Mouse (Mus musculus) thymus, postnatal 25 days (tissue): ENCODE data around the gene Gm28230.
A peak's percentile ranks its signal among the peaks of the same experiment; 100 is the strongest.

ENCODE experiments used
- DNase-seq: peaks from one replicate; pipeline ENCODE4 v3.0.0; 2022

The Gm28230 gene

DNA sequence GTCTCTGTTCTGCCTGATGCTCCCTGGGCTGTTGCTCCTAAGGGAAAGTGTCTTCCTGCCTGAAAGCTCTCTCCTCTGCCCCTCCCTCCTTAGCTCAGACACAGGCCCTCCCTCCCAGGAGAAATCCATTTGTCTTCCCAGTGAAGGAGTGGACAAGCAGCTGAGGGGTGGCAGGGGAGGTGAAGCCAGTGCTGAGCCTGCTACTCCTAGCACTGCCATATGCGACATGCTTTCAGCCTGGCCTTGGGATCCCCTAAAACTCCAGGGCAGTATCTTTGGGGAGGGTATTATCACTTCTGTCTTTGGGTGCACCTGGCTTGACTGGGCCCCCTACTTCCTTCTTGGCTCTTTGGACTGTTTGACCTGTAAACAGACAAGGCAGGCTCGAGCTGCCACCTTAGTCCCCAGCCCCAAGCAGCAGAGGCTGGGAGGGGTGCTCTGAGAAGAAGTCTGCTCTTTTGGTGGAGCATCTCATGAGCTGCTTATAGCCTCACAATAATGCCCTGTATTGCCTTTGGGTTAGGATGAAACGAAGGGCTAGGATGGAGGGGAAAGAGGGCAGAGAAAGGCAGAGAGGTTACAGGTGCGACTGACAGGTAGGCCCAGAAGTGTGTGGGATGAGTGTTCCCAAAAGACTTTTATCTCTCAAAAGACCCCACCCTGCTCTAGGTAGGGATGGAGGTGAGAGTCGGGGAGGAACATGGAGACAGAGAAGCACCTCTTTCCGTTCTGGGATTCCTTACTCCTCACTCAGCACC lies 19.2 kb downstream of the Gm28230 start:
- DNase-seq: no peak

- DNase-seq: no peak
Measured at GRCm38 (mm10) chr2:74746298-74746921, 19.9 kb downstream of the Gm28230 start.

DNA sequence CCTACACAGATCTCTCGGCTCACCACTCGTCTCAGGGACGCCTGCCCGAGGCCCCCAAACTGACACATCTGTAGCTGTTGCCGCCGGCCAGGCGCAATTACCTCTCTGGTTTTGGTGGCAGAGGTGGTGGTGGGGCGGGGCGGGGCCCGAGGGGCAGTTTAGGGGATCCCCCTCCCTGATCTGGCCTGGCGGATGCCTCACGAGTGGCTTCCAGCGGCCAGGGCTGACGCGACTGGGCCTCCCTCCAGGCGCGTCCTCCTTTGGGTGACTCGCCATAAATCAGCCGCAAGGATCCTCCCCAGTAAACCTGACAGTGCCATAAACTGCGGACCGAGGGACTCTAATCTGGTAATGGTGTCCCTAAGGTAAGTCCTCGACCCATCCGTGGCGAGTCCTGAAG lies 20.5 kb downstream of the Gm28230 start:
- DNase-seq: no peak

DNA sequence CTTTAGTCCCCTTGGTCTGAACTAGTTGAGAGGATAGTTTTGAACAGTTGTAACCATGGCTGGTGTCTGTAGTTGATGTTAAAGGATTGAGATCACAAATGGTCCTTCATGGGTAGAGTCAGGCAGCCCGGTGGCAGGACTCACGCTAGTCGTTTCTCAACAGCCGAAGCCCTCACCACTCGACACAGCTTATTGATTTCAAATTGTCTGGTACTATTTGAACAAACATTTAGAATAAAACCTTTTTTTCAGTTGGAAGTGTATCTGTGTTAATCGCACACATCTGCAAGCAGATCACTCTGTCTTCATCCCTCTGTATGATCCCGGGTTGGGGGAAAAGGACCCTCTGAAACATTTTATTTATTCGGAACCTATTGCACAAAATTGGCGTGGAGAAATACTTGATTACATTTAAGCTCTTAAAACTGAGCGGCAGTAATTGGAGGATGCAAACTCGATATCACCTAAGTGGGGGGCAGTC lies 21.2 kb downstream of the Gm28230 start:
- DNase-seq: no peak

DNA sequence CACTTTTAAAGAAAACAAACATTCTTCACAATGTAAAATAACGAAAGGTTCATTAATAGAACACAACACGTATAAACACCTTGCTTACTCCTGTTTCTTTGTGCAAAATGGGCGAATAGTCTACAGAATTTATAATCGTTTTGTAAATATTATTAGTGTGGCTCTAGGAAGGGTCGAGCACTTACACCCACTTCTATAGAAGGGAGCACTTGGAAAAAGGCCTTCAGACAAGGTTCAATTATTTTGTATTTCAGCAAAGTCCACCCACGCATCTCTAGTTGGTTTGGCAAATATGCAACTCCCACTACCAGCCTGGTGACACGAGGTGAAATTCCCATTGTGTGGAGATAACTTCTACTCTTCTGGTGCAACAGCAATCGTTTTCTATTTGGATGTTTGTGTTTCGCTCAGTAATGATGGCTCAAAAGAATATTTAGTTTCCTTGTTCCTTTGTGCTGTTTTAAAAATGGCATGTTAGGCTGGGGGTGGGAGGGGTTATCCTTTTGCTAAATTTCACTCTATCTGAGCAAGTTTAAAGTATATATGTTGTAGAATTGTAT lies 22.0 kb downstream of the Gm28230 start:
- DNase-seq: no peak

DNA sequence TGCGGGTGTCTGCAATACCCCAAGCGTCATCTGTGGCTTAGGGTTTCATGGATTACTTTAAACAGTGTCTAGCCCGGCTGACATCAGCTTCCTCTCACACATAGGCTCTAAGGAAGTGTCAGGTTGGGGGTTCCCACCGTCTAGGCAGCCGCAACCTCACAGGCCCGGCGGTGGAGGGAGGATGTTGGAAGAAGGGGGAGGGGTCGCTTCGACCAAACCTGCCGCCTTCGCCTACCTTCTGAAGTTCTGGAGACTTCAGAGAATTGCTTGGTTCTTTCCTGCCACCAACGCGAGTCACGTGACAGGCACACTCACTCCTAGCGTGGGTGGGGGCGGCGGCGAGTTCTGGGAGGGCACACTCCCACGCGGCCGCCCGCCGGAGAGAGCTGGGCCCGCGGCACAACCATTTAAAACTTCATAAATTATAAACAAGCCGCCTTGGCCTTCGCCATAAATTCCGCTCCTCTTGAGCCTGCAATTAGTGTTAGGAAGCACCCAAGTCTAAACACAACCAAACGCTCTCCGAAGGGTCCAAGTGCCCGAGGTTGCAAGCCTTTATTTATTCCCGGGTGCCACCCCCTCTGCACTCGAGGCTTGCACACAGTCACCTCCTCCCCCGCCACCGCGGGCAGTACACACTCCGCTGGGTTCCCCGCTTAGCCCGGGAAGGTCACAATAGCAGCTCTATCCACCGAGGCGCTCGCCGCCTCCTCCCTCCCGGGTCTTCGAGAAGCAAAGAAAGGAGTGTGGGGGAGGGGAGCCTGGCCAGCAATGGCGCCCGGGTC lies 23.0 kb downstream of the Gm28230 start:
- peak; percentile 36 for DNase-seq

GRCm38 (mm10) chr2:74750731-74751250 lies 24.3 kb downstream of the Gm28230 start:
- no peak for DNase-seq

DNA sequence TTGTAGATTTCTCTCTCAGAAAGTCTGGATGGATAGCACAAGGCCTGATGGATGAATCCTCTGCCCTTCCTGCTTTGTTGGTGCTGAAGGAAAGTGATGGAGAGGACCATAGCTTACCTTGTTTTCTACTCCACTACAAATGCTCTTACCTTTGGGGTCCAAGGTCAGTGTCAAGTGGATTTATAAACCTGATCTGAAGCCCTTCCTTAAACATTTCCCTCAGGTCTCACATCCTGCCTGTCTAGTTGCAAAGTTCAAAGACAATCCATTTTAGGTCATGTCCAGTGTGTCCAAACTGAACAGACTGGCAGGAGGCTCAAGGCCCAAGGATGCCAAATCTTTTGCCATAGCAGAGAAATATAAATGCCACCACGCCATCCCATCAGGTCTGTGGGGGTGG lies 25.3 kb downstream of the Gm28230 start:
- DNase-seq: no peak

DNA sequence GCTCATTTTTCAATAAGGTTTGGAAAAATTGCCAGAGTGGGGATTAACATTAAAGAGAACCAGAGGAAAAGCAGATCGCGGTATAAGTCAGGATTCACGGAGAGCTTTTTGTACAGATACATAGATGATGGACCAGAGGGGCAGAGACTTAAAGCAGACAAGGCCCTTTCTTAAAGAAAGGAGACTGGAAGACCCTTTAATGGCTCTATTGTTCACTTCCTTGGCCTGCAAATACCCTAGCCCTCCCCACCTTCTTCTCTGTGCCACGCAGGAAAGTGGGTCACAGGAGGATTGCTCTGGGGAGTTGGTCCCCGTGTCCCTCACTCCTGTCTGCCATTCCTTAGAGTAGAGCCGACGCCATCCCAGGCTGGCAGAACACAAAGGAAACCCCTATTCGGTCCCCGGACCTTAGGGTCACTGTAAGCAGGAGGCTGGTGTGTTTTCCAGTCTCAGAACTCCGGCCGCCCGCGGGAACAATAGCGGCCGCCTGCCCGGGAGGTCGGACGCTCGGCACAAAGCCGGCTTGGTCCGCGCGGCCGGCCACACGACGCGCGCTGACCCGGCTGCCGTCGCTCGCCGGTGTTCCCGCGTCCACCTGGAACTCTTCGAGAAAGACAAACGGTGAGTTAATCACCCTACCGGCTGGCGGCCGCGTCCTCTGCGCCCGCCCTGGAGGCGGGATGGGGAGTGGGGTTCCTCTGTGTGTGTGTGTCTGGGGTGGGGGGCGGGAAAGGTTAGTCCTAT lies 26.1 kb downstream of the Gm28230 start:
- no peak for DNase-seq

DNA sequence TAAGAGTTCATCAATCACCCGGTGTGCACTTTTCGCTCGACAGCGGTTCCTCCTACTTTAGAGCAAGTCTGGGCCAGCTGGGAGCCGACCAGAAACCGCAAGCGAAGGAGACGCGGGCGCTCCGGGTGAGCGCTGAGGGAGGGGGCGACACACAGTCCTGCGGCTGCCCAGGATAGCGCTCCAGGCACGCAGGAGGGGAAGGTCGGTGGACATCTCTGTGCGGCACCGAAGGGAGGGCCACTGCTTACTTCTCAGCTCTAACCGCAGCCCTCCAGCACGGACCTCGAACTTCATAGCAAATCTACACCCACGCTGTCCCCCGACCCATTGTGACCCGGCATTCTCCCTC lies 26.6 kb downstream of the Gm28230 start:
- DNase-seq: no peak

DNA sequence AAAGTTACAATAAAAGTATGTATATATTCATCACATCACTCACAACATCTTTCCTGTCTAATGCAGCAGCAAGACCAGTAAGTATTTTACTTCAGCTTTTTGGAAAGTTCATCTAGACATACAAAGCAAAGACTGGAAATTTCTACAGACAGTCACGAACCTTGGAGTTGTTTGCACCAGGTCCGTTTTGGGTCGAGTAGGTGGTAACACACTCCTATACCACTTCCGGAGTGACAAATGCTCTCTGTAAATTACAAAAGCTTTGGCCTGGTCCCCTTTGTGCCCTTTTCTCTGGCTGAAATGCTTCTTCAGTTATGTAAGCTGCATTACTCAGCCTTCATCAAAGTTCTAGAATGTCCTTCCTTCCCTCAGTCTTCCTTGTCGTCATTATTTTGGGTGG lies 27.2 kb downstream of the Gm28230 start:
- DNase-seq: no peak

- DNase-seq: no peak
Measured at GRCm38 (mm10) chr2:74760146-74760545, 33.6 kb downstream of the Gm28230 start.

GRCm38 (mm10) chr2:74761941-74762340 lies 35.4 kb downstream of the Gm28230 start:
- no peak for DNase-seq

DNA sequence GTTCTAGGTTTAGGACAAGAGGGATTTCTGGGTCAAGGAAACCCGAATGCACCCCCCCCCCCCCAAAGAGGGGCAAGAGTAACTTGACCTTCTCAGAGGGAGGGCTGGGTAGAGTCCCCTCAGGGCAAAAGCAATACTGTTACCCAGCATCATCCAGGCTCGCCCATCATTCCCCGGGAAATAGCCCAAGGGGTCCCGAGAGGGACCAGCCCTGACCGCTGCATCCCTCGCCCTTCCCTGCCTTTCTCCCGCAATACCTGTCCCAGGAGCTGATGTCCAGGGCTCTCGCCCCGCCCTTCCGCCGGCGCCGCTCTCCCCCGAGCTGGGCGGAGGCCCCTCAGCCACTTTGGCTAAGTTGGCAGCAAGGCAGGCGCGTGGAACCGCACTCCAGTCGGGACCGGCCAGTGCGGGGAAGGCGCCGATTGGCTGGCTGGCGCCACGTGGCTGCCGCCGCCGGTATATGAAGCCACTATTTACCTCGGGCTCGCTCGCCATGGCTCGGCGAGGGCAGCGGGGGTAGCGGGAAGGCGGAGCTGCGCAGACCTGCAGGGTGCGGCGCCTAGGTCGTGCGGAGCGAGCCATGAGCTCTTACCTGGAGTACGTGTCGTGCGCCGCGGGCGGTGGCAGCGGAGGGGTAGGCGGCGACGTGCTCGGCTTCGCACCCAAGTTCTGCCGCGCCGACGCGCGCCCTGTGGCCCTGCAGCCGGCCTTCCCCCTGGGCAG lies 36.2 kb downstream of the Gm28230 start, which contains the start of gene Hoxd1:
TSS of gene Hoxd1 (plus strand) at position 459 of the 723 bp plus-strand sequence.
- no peak for DNase-seq

- DNase-seq: no peak
Measured at GRCm38 (mm10) chr2:74763245-74763735, 36.8 kb downstream of the Gm28230 start.

- no peak for DNase-seq
Measured at GRCm38 (mm10) chr2:74763976-74764375, 37.4 kb downstream of the Gm28230 start.

DNA sequence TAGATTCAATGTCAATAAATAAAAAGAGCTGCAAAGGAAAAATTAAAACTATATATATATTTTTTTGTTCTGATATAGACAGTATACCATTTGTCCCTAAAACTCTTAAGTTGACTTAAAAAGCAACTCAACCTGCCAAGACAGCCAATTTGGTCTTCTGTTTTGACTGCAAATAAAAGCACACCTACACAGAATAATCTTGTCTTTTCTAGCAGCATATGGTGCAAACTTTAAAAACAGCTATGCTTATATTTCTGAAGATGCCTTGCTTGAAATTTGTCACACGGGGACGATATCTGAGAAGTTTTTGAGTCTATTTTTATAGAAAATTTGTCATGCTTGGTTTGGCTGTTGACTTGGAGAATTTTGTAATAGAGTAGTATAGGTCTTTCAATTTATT lies 47.8 kb downstream of the Gm28230 start:
- DNase-seq: no peak

DNA sequence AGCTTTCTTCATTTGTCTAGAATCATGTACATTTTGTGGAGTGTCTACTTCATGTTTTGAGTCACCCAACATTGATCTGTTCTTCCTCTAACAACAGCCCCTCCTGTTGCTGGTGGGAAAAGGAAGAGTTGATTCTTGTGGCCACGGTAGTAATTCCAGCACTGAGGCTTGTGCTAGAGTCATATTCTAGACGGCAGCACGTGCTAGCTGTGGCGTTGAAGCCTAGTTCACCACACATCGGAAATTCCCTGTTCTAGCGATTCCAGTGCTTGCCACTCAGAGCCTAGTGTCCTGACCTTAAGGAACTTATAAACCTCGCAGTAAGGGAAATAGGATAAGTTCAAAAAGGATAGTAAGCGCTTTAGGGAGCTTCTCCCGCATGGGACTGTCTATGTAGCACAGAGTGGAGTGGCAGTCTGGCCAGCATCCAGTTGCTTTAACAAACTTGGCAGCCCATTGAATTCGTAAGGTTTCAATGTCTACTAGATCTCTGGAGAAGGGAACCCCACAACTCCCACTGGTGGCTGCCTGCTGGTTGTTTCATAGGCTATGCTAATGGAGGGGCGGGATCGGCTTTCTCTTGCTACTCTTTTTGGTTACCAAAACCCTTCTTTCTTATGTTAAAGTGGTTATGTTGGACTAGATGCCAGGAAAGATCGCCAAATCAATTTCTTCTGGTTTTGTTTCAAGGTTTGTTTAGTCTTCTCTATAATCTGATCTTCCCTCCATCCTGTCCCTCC lies 51.2 kb downstream of the Gm28230 start:
- no peak for DNase-seq

DNA sequence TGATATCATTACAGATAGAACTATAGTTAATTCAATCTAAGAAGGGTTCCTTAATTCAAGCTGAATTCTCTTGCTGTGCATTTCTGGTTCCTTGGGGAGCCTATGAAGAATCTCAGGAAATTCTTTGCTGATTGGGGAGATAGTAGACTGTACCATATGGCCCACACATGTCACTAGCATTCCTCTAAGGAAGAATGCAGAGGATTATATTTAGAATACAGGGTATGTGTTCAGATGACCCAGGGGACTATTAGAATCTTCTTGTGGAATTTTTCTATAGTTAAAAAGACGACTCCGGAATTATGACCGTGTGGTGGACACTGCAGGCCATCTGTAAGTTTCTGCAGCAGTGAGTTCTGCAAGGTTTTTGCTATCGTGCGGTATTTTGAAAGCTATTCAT lies 54.9 kb downstream of the Gm28230 start:
- DNase-seq: no peak

GRCm38 (mm10) chr2:74795531-74795930 lies 69.0 kb downstream of the Gm28230 start:
- no peak for DNase-seq
